Mouse (Mus musculus): ENCODE data around the gene Stat5b. TPM values are rescaled to one million over a fixed set of nuclear protein-coding genes. Genes with fewer than 3 reads are reported as not detected.
"Not testable (repeated sequence)": the region's sequence is repeated elsewhere in the genome, so short reads cannot be mapped to it uniquely, and the experiment has no call there.

The Stat5b gene
- total RNA-seq, 2 experiments from 2014 or later = 14.6 to 19.9 TPM

GRCm38 (mm10) chr11:100820047-100820446 lies 30.5 kb downstream of the Stat5b start:
- intact Hi-C loops (cut with DNase I) = no loop called here
- DNase-seq (ENCODE audit: low spot score in 2 of 2) = no peak

GRCm38 (mm10) chr11:100819626-100820025 lies 30.9 kb downstream of the Stat5b start:
- intact Hi-C loops (cut with DNase I) = no loop called here
- DNase-seq (ENCODE audit: low spot score in 2 of 2) = no peak

GRCm38 (mm10) chr11:100819048-100819447 lies 31.5 kb downstream of the Stat5b start:
- DNase-seq (ENCODE audit: low spot score in 2 of 2) = no peak
- intact Hi-C loops (cut with DNase I) = no loop called here

GRCm38 (mm10) chr11:100818359-100819012 lies 32.0 kb downstream of the Stat5b start:
- DNase-seq (ENCODE audit: low spot score in 2 of 2) = no peak
- intact Hi-C loops (cut with DNase I) = no loop called here

- no peak for DNase-seq (ENCODE audit: low spot score in 2 of 2)
- intact Hi-C loops (cut with DNase I) = no loop called here
Measured at GRCm38 (mm10) chr11:100817311-100817710, 33.2 kb downstream of the Stat5b start.

GRCm38 (mm10) chr11:100816801-100817200 lies 33.7 kb downstream of the Stat5b start:
- intact Hi-C loops (cut with DNase I) = no loop called here
- DNase-seq (ENCODE audit: low spot score in 2 of 2) = no peak

- no peak for DNase-seq (ENCODE audit: low spot score in 2 of 2)
Measured at GRCm38 (mm10) chr11:100816342-100816741, 34.2 kb downstream of the Stat5b start.

GRCm38 (mm10) chr11:100814498-100814897 lies 36.0 kb downstream of the Stat5b start:
- intact Hi-C loops (cut with DNase I) = no loop called here
- no peak for DNase-seq (ENCODE audit: low spot score in 2 of 2)

More at GRCm38 (mm10) chr11:100816342-100816741, 34.2 kb downstream of the Stat5b start:
- intact Hi-C loops (cut with DNase I) = no loop called here

GRCm38 (mm10) chr11:100811132-100811531 lies 39.4 kb downstream of the Stat5b start:
- intact Hi-C loops (cut with DNase I) = no loop called here
- DNase-seq (ENCODE audit: low spot score in 2 of 2) = no peak

- no peak for DNase-seq (ENCODE audit: low spot score in 2 of 2)
- intact Hi-C loops (cut with DNase I) = no loop called here
Measured at GRCm38 (mm10) chr11:100810516-100810915, 40.0 kb downstream of the Stat5b start.

- DNase-seq (ENCODE audit: low spot score in 2 of 2) = no peak
- intact Hi-C loops (cut with DNase I) = no loop called here
Measured at GRCm38 (mm10) chr11:100806380-100807305, 43.9 kb downstream of the Stat5b start.

- no peak for DNase-seq (ENCODE audit: low spot score in 2 of 2)
Measured at GRCm38 (mm10) chr11:100805535-100805934, 45.0 kb downstream of the Stat5b start.

GRCm38 (mm10) chr11:100804409-100804808 lies 46.1 kb downstream of the Stat5b start:
- intact Hi-C loops (cut with DNase I) = no loop called here
- no peak for DNase-seq (ENCODE audit: low spot score in 2 of 2)

More at GRCm38 (mm10) chr11:100805535-100805934, 45.0 kb downstream of the Stat5b start:
- intact Hi-C loops (cut with DNase I) = no loop called here

GRCm38 (mm10) chr11:100799426-100799825 lies 51.1 kb downstream of the Stat5b start:
- intact Hi-C loops (cut with DNase I) = no loop called here
- no peak for DNase-seq (ENCODE audit: low spot score in 2 of 2)

GRCm38 (mm10) chr11:100796585-100796984 lies 53.9 kb downstream of the Stat5b start:
- DNase-seq (ENCODE audit: low spot score in 2 of 2) = no peak
- intact Hi-C loops (cut with DNase I) = no loop called here

- DNase-seq (ENCODE audit: low spot score in 2 of 2) = no peak
Measured at GRCm38 (mm10) chr11:100795386-100795785, 55.1 kb downstream of the Stat5b start.

GRCm38 (mm10) chr11:100791457-100792049 lies 59.0 kb downstream of the Stat5b start:
- peak in 1 of 2 experiments; percentile 22 for DNase-seq (ENCODE audit: low spot score in 2 of 2)
- intact Hi-C loops (cut with DNase I) = no loop called here

More at GRCm38 (mm10) chr11:100795386-100795785, 55.1 kb downstream of the Stat5b start:
- intact Hi-C loops (cut with DNase I) = no loop called here

- peak; percentile 61 to 81 for DNase-seq (ENCODE audit: low spot score in 2 of 2)
- intact Hi-C loops (cut with DNase I) = not testable (repeated sequence)
Measured at GRCm38 (mm10) chr11:100790644-100791043, 59.9 kb downstream of the Stat5b start.

GRCm38 (mm10) chr11:100789702-100790101 lies 60.8 kb downstream of the Stat5b start:
- intact Hi-C loops (cut with DNase I) = no loop called here
- no peak for DNase-seq (ENCODE audit: low spot score in 2 of 2)

- intact Hi-C loops (cut with DNase I) = no loop called here
- DNase-seq (ENCODE audit: low spot score in 2 of 2) = no peak
Measured at GRCm38 (mm10) chr11:100785774-100786173, 64.8 kb downstream of the Stat5b start.
